Mouse (Mus musculus): Measurements from ENCODE around the gene Cacnb3.

DNA sequence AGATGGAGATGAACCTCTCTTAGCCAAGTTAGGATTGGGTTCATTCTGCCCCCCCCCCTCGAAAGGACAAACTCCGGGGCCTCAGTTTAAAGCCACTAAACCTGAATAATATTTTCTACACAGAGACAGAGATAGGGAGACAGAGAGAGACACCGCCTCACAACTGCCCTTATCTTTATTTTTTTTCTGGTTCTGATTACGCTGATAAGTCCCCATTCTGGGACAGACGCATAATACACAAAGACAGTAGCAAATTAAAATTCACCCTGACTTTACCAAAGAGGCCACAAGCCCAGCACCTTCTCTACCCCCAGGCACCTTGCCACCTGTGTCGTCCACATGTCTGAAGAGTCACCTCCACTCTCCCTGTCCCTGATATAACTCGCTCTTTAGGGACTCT, 51.0 kb downstream of the Cacnb3 start:
- TF ChIP-seq POLR2A (IDR thresholded peaks at IDR 0.05; ENCODE audit: control insufficient read depth, extremely low read depth, insufficient read depth, low read length, poor library complexity): no peak
- no peak for TF ChIP-seq CTCF (IDR thresholded peaks at IDR 0.05; ENCODE audit: borderline replicate concordance, control insufficient read depth, extremely low read depth, insufficient read depth, low read length, poor library complexity)

All from thymus, adult 2 months (tissue).